Mouse (Mus musculus): ENCODE measurements around the gene Smyd3.

Smyd3 gene

GRCm38 (mm10) chr1:179025169-179025568, 492.7 kb downstream of the Smyd3 start:
- in situ Hi-C loops (cut with MseI, MboI): no loop called here

GRCm38 (mm10) chr1:179023486-179023885, 494.4 kb downstream of the Smyd3 start:
- in situ Hi-C loops (cut with MseI, MboI): no loop called here

GRCm38 (mm10) chr1:179017428-179017827, 500.4 kb downstream of the Smyd3 start:
- in situ Hi-C loops (cut with MseI, MboI): no loop called here

GRCm38 (mm10) chr1:179013021-179013420, 504.8 kb downstream of the Smyd3 start:
- in situ Hi-C loops (cut with MseI, MboI): no loop called here

GRCm38 (mm10) chr1:179012273-179012672, 505.6 kb downstream of the Smyd3 start:
- in situ Hi-C loops (cut with MseI, MboI): no loop called here

- in situ Hi-C loops (cut with MseI, MboI): no loop called here
These were observed 507.1 kb downstream of the Smyd3 start for GRCm38 (mm10) chr1:179010756-179011155.

GRCm38 (mm10) chr1:179009911-179010310, 507.9 kb downstream of the Smyd3 start:
- in situ Hi-C loops (cut with MseI, MboI): no loop called here

- in situ Hi-C loops (cut with MseI, MboI): no loop called here
These were observed 513.5 kb downstream of the Smyd3 start for GRCm38 (mm10) chr1:179004133-179004866.

- in situ Hi-C loops (cut with MseI, MboI): no loop called here
These were observed 514.3 kb downstream of the Smyd3 start for GRCm38 (mm10) chr1:179003406-179004132.

GRCm38 (mm10) chr1:178999876-179000528, 517.8 kb downstream of the Smyd3 start:
- in situ Hi-C loops (cut with MseI, MboI): no loop called here

GRCm38 (mm10) chr1:178997870-178998269, 520.0 kb downstream of the Smyd3 start:
- in situ Hi-C loops (cut with MseI, MboI): no loop called here

GRCm38 (mm10) chr1:178994263-178994662, 523.6 kb downstream of the Smyd3 start:
- in situ Hi-C loops (cut with MseI, MboI): no loop called here

- in situ Hi-C loops (cut with MseI, MboI): no loop called here
These were observed 525.3 kb downstream of the Smyd3 start for GRCm38 (mm10) chr1:178992503-178992902.

GRCm38 (mm10) chr1:178991470-178991869, 526.4 kb downstream of the Smyd3 start:
- in situ Hi-C loops (cut with MseI, MboI): no loop called here

- in situ Hi-C loops (cut with MseI, MboI): no loop called here
These were observed 526.8 kb downstream of the Smyd3 start for GRCm38 (mm10) chr1:178991045-178991444.

GRCm38 (mm10) chr1:178989485-178989884, 528.4 kb downstream of the Smyd3 start:
- in situ Hi-C loops (cut with MseI, MboI): no loop called here

- in situ Hi-C loops (cut with MseI, MboI): no loop called here
These were observed 529.7 kb downstream of the Smyd3 start for GRCm38 (mm10) chr1:178988176-178988575.

GRCm38 (mm10) chr1:178981641-178982040, 536.2 kb downstream of the Smyd3 start:
- in situ Hi-C loops (cut with MseI, MboI): no loop called here

GRCm38 (mm10) chr1:178980185-178980584, 537.7 kb downstream of the Smyd3 start:
- in situ Hi-C loops (cut with MseI, MboI): no loop called here

GRCm38 (mm10) chr1:178978617-178979245, 539.1 kb downstream of the Smyd3 start:
- in situ Hi-C loops (cut with MseI, MboI): no loop called here

- in situ Hi-C loops (cut with MseI, MboI): loop anchor here (25.0 kb wide), 1 partner anchor 435 kb away; the partner anchor contains the start of gene Kif26b (in 2 of the 2)
These were observed 545.8 kb downstream of the Smyd3 start for GRCm38 (mm10) chr1:178972055-178972454.

GRCm38 (mm10) chr1:178961661-178962060, 556.2 kb downstream of the Smyd3 start:
- in situ Hi-C loops (cut with MseI, MboI): loop anchor here (25.0 kb wide), 1 partner anchor 424 kb away; the partner anchor contains the start of gene Kif26b (in 2 of the 2)
